Mouse (Mus musculus) neutrophil, adult 59 days (primary cell): ENCODE measurements around the gene Rab40b. TPM values are rescaled to one million over a fixed set of nuclear protein-coding genes. Genes with fewer than 3 reads are reported as not detected.

Source experiments
- total RNA-seq, 2 experiments: library from RNA; stranded (reverse); gene quantifications; 1 replicate in 1 of 2; 2 replicates in 1 of 2; pipeline ENCODE4 v1.2.4; 2023

Gene Rab40b
- total RNA-seq, result not detected

DNA sequence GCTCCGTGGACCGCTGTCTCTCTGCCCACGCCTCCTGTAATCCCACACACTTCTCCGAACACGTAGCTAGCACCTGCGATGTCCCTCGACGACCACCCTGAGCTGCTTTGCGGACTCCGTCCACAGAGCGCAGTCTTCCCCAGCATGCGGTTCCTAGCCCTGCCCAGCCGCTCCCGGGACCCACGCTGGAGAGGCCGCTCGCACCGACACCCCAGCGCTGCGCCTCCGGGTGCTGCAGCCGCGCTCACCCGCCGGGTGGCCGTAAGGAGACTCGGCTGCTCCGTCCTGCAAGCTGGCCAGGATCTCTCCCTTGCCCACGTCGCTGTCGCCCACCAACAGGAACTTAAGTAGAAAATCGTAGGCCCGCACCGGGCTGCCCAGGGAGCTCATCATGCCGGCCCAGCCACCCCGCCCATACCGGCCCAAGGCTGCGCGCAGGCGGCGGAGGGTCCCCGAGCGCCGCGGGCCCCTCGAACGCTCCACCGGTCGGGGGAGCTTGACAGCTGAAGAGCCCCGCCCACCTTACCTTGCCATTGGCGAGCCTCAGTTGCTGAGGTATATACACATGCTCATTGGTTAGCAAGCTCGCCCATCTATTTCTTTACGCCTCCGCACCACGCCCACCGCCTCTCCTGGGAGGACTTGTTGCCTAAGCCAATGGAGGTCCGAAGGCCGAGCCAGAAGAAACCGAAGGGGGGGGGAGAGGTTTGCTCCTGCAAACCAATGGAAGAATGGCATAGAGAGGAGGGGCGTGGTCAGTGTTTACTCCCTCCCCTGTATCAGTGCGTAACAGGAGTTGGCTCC is at the start of gene Rab40b:
TSS of gene Rab40b (minus strand) at position 502 of the 804 bp plus-strand sequence.

GRCm38 (mm10) chr11:121434156-121435155 is 46.4 kb upstream of the Rab40b start, which contains the start of gene Fn3k:
TSS of gene Fn3k (plus strand) at chr11:121434913.

GRCm38 (mm10) chr11:121420830-121421552 is 32.9 kb upstream of the Rab40b start, which contains the start of gene Fn3krp:
TSS of gene Fn3krp (plus strand) at chr11:121421401.

DNA sequence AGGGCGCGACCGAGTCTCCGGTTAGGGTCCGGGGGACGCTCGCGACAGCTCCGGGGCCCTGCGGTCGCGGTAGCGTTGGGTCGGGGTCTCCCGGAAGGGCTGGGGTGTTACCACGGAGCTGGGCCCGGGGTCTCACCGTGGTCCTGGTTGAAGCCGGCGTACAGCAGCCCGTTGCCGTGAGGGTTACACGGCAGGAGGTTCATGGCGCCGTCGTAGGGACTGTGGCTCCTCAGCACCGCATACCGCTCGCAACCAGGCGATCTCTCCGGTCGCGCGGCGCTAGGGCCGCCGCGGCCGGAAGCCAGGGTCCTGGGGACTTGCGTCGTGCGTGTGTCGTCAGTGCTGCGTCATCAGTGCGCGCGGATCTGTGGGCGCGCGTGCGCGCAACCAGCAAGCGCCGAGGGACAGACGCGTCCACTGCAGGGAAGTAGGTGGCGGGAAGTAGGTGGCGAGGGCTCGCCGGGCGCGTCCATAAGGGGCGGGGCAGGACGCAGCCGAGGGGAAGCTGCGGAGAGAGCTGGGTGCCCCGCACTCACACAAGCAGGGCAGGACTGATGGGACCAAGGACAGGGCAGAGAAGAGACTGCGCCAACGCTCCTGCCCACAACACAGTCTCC is 33.9 kb downstream of the Rab40b start, which contains the start of gene Wdr45b:
TSS of gene Wdr45b (minus strand) at position 355 of the 617 bp plus-strand sequence.

Other genes starting within 250 kb of the Rab40b start
- not detected for gene Tex19.1, start 242.1 kb downstream of the Rab40b start, total RNA-seq
- gene Uts2r, start 228.0 kb downstream of the Rab40b start, total RNA-seq, result not detected
- 1 to 10 TPM; 2.6 to 4.0 TPM for gene Hexdc, start 183.8 kb downstream of the Rab40b start, total RNA-seq
- 1 to 10 TPM; 3.2 to 3.7 TPM for gene Ogfod3, start 183.5 kb downstream of the Rab40b start, total RNA-seq
- gene Cybc1, start 158.9 kb downstream of the Rab40b start, total RNA-seq, result 10 to 100 TPM; 59.7 to 60.7 TPM
- gene Narf, start 151.0 kb downstream of the Rab40b start, total RNA-seq, result 10 to 100 TPM; 40.3 to 41.0 TPM
- 10 to 100 TPM; 23.2 to 27.1 TPM for gene Foxk2, start 128.3 kb downstream of the Rab40b start, total RNA-seq
- 10 to 100 TPM; 61.1 to 75.8 TPM for gene Wdr45b, start 33.8 kb downstream of the Rab40b start, total RNA-seq
- 1 to 10 TPM; 5.6 to 7.7 TPM for gene Fn3krp, start 33.1 kb upstream of the Rab40b start, total RNA-seq
- gene Fn3k, start 46.7 kb upstream of the Rab40b start, total RNA-seq, result 1 to 10 TPM in 1 of 2 experiments, under 1 TPM in 1; 0.86 to 2.5 TPM
- 10 to 100 TPM; 20.7 to 22.4 TPM for gene Tbcd, start 63.7 kb upstream of the Rab40b start, total RNA-seq
- gene Zfp750, start 131.1 kb upstream of the Rab40b start, total RNA-seq, result under 1 TPM in 1 of 2 experiments, not detected in 1; 0.29 TPM